Mouse (Mus musculus) limb, embryonic 12.5 days (tissue): ENCODE measurements around the gene Copb1. TPM values are rescaled to one million over a fixed set of nuclear protein-coding genes. Genes with fewer than 3 reads are reported as not detected.
A peak's percentile ranks its signal among the peaks of the same experiment; 100 is the strongest.

Experiments used
- ATAC-seq: fragments of 200-750 bp; cut with Nextera tagmentation; 2 replicates; pipeline ENCODE4 v1.8.0; 2017; ENCODE audit warnings: low read depth, moderate TSS enrichment; ENCODE audit not compliant: insufficient number of reproducible peaks, insufficient read depth, low FRiP score, low TSS enrichment
- H3K27ac ChIP-seq: fragments of 300-500 bp; sonication (generic); 2 replicates; pipeline ENCODE4 v1.5.1; 2016; ENCODE audit warnings: mild to moderate bottlenecking, moderate library complexity
- H3K27me3 ChIP-seq: fragments of 300-500 bp; sonication (generic); 2 replicates; pipeline ENCODE4 v1.6.1; 2016; ENCODE audit warnings: mild to moderate bottlenecking, moderate library complexity
- H3K36me3 ChIP-seq: fragments of 300-500 bp; sonication (generic); 2 replicates; pipeline ENCODE4 v1.6.1; 2016; ENCODE audit warnings: mild to moderate bottlenecking, moderate library complexity
- H3K4me1 ChIP-seq: fragments of 300-500 bp; sonication (generic); replicated peaks from 2 replicates; pipeline ENCODE4 v1.6.1; 2016
- H3K4me2 ChIP-seq: fragments of 300-500 bp; sonication (generic); 2 replicates; pipeline ENCODE4 v1.6.1; 2016; ENCODE audit warnings: mild to moderate bottlenecking, moderate library complexity
- H3K4me3 ChIP-seq: fragments of 300-500 bp; sonication (generic); replicated peaks from 2 replicates; pipeline ENCODE4 v1.5.1; 2016; ENCODE audit warnings: mild to moderate bottlenecking
- H3K9ac ChIP-seq: fragments of 300-500 bp; sonication (generic); replicated peaks from 2 replicates; pipeline ENCODE4 v1.6.1; 2016; ENCODE audit warnings: mild to moderate bottlenecking, moderate library complexity
- H3K9me3 ChIP-seq: fragments of 300-500 bp; sonication (generic); 2 replicates; pipeline ENCODE4 v1.6.1; 2016; ENCODE audit warnings: mild to moderate bottlenecking, moderate library complexity
- whole genome bisulfite sequencing: fragments of 180-500 bp; shearing (Covaris S2); methylation state at CpG from one replicate; pipeline ENCODE4 v1.1.7; 2016; 5-methylcytosine and 5-hydroxymethylcytosine counted together
- polyA plus RNA-seq: library from polyadenylated mRNA; unstranded; fragments of >200 nt; fragmentation: Nextera tagmentation; extraction: Ambion mirVana; gene quantifications from 2 replicates; pipeline ENCODE4 v1.2.1, GENCODE M21; 2016

The Copb1 gene
- polyA plus RNA-seq, 1 experiment from 2014 or later = 120 TPM

DNA sequence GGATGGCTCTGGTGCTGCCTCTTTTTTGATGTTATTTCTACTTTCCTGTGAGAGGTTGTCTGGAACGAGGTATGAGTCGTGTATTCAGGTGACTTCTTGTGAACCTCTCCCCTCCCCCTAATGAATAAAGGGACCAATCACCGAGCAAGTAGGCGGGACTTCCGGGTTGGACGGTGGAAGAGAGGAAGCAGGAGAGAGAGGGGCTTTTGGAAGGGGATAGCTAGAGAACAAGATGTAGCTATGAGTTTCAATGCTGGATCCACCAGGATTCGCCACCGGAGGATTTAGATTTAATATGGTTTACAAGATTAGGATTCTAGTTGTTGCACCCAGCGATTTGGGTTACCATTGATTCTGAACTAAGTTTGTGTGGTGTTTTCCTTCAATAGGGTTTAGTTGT is 28.5 kb upstream of the Copb1 start:
- Histone ChIP-seq H3K4me1 (no peaks in the 10 kb centered on the region), H3K27me3 (no peaks in the 10 kb centered on the region), H3K4me3 (no peak overlapping the region), H3K9me3 (no peaks in the 10 kb centered on the region), H3K27ac (no peak overlapping the region), H3K36me3 (no peaks in the 10 kb centered on the region), H3K4me2 (no peak overlapping the region), H3K9ac (no peak overlapping the region)
- WGBS = 77% methylated on average over 9 of the region's 9 CpGs
- ATAC-seq = no peak

DNA sequence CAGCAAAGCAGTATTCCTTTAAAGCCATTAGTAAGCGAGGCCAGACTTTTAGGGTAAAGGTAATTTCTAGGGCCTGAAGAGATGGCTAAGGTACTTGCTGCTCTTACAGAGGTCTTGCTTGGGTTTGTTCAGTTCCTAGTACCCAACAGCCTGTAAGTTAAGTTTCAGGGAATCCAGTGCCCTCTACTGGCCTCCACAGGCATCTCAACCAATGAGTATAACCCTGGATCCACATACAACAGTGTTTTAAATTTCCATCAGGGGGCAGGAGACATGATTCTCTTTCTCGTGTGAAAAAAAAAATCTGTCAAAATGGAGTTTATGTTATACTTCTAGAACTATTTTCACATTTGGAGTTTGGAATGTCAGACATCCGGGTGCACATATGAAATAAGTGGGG is 27.2 kb upstream of the Copb1 start:
- Histone ChIP-seq H3K4me1 (0 out of 2 replicates have a peak, but pooled peaks cover 3% of the 10 kb centered on the region), H3K9ac (no peak overlapping the region)

DNA sequence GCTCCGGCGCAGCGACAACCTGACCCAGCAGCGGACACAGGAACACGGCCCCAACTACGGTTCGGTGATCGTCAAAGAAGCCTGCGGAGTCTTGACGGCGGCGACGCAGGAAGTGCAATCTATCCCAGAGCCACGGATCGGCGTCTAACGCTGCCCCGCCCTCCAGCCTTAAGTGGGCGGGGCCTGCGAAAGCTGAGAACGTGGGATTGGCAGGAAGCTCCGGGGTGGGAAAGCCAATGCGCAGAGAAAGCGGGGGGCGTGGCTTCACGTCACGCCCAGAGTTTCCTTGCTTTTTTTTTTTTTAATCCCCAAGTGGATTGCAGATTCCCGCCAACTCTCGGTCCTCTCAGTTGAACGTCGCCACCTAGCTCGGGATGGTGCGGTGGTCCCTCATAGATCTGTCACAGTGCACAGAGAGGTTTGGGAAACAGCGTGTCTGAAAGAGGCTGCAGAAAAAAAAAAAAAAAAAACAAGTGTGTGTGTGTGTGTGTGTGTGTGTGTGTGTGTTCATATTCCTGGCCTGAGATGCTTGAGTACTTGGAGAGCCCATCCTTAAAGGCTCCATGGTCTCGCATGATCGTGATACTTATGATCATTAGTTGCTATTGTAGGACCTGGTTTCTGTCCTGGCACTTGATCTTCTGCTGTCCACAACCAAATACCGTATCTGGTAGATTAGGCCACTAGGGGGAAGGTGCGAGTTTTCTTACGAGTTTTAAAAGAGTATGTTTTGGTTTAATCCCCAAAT is 21.7 kb upstream of the Copb1 start, which contains the start of gene Psma1:
Gene Psma1 (minus strand): TSS at position 114 of the 748 bp plus-strand sequence.
- Histone ChIP-seq H3K4me2 (peak within 1 kb of the TSS; percentile 84), H3K9me3 (no peaks in the 10 kb centered on the region), H3K27ac (peak within 1 kb of the TSS; percentile 64; the same call in 1 of the 2 replicates), H3K4me3 (peak within 1 kb of the TSS; percentile 88), H3K27me3 (no peaks in the 10 kb centered on the region), H3K36me3 (peaks cover 31% of the 10 kb centered on the region), H3K4me1 (peaks cover 7% of the 10 kb centered on the region), H3K9ac (peak within 1 kb of the TSS; percentile 90)
- peak; percentile 90 for ATAC-seq
- WGBS = under 1% methylated on average over 39 of the region's 39 CpGs

More for the DNA sequence above, 27.2 kb upstream of the Copb1 start:
- Histone ChIP-seq H3K27me3 (no peaks in the 10 kb centered on the region), H3K9me3 (no peaks in the 10 kb centered on the region), H3K36me3 (no peaks in the 10 kb centered on the region), H3K27ac (no peak overlapping the region), H3K4me2 (no peak overlapping the region), H3K4me3 (no peak overlapping the region)
- ATAC-seq = no peak
- WGBS = 59% methylated on average over 3 of the region's 3 CpGs

DNA sequence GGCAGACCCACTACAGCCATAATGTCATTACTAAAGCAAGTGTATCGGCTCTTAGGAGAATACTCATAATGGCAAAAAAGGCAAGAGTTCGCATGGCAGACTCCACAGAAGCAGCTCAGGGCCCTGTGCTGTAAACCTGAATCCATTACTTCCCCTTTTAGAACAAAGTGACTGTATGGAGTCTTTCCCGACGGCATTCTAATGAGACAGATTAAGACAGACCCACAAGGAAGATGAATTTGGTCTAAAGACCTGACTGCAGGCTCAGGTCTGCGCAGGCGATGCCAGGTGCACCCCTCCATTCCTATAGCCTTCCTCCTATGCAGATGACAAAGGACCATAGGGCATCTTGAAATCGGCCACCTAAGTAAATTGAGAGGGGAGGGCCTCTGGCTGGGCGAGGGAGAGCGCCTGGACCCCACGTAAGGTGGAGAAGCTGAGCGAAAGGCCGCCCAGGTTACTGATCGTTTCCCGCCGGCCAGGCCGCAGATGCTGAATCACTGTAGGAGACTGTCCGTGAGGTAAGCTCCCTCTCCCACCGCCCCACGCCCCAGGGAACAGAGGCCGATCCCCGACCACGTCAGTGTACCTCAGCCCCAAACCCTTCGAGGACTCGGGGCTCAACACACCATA is 21.0 kb upstream of the Copb1 start:
- peak overlapping the region; percentile 64; the same call in 1 of the 2 replicates for H3K27ac ChIP-seq
- H3K36me3 ChIP-seq = peaks cover 38% of the 10 kb centered on the region
- H3K9ac ChIP-seq = peak overlapping the region; percentile 90
- no peak; the same call in 1 of the 2 replicates for ATAC-seq
- H3K4me1 ChIP-seq = peaks cover 7% of the 10 kb centered on the region
- peak overlapping the region; percentile 88 for H3K4me3 ChIP-seq
- WGBS = 2% methylated on average over 24 of the region's 24 CpGs
- no peaks in the 10 kb centered on the region for H3K27me3 ChIP-seq
- H3K4me2 ChIP-seq = peak overlapping the region; percentile 84
- H3K9me3 ChIP-seq = no peaks in the 10 kb centered on the region

DNA sequence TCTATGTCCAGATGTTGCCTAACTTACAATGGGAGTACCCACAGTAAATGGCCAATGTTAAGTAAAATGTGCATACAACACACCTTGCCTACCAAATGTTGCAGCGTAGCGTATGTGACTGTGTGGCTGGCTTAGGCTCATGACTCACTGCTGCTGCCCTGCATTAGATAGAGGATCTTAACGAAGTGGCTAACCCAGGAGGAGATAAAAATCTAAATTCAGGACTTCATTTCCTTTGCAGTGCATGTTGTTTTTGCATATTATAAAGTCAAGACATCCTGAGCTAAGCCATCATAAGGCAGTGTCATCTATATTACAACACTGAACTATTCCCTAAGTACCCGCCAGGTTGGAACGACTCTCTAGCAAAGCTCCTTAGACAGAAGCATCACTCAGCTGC is 13.9 kb upstream of the Copb1 start:
- ATAC-seq = no peak
- peaks cover 92% of the 10 kb centered on the region for H3K36me3 ChIP-seq

DNA sequence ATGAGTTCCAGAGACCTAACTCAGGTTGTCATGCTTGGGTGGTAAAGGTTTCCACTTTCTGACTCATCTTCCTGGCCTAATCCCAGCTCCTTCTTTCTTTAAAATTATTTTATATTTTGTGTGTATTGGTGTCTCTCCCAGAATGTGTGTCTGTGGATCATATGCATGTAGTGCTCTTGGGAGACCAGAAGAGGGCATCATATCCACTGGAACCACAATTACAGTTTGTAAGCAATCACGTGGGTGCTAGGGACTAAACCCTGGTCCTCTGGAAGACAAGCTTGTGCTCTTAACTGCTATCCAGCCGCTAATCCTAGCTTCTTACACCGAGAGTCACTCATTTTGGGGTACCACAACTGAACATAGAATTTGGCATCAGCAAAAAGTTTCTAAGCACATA is 2.8 kb downstream of the Copb1 start:
- Histone ChIP-seq H3K9me3 (peaks cover 6% of the 10 kb centered on the region; the same call in 1 of the 2 replicates), H3K27ac (no peak overlapping the region), H3K36me3 (peaks cover 48% of the 10 kb centered on the region), H3K4me2 (no peak overlapping the region), H3K9ac (no peak overlapping the region), H3K4me3 (no peak overlapping the region), H3K27me3 (no peaks in the 10 kb centered on the region), H3K4me1 (no peaks in the 10 kb centered on the region; the same call in 1 of the 2 replicates)
- ATAC-seq = no peak
- 96% methylated on average over 3 of the region's 3 CpGs for WGBS

More for the DNA sequence above, 13.9 kb upstream of the Copb1 start:
- Histone ChIP-seq H3K4me2 (no peak overlapping the region), H3K27ac (no peak overlapping the region), H3K4me3 (no peak overlapping the region), H3K4me1 (no peaks in the 10 kb centered on the region), H3K9ac (no peak overlapping the region), H3K9me3 (peaks cover 5% of the 10 kb centered on the region), H3K27me3 (no peaks in the 10 kb centered on the region)
- 97% methylated on average over 5 of the region's 5 CpGs for whole genome bisulfite sequencing

DNA sequence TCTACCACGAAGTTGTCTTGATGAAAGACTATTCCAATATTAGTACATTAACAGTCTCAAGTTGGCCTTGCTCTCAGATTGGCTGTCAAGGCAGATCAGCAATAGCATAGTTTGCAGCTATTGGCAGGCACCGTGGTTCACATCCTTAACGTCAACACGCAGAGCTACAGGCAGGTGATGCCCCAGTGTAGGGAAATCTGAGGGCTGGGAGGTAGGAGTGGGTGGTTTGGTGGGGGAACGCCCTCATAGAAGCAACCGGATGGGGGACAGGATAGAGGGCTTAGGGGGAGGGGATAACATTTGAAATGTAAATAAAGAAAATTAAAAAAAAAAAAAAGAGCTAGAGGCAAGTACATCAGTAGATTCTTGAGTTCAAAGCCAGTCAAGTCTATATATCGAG is 20.5 kb downstream of the Copb1 start:
- Histone ChIP-seq H3K9me3 (no peaks in the 10 kb centered on the region), H3K9ac (no peak overlapping the region), H3K27ac (no peak overlapping the region), H3K27me3 (no peaks in the 10 kb centered on the region), H3K4me3 (no peak overlapping the region), H3K4me1 (no peaks in the 10 kb centered on the region), H3K36me3 (peaks cover 77% of the 10 kb centered on the region), H3K4me2 (no peak overlapping the region)
- 89% methylated on average over 7 of the region's 7 CpGs for WGBS
- no peak for ATAC-seq

DNA sequence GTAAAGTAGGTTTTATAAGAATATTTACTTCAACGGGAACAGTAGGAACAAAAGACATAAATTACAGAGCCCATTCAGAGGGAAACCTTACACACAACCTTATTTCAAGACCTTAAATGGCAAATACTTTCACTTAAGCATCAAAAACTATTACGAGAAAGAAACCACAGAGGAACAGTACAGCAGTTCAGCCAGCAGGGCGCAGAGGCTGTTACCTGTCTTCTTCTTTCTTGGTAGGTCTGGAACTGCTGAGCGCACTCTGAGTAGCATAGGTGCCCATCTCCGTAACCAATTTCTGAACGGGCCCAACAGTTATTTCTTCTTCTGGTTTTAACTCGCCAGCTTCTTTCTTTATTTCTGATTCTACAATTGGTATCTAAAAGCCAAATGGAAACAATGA is 21.5 kb downstream of the Copb1 start:
- Histone ChIP-seq H3K4me1 (no peaks in the 10 kb centered on the region), H3K9ac (no peak overlapping the region), H3K27me3 (no peaks in the 10 kb centered on the region), H3K9me3 (no peaks in the 10 kb centered on the region), H3K27ac (no peak overlapping the region), H3K4me2 (no peak overlapping the region), H3K36me3 (peaks cover 77% of the 10 kb centered on the region), H3K4me3 (no peak overlapping the region)
- WGBS = 94% methylated on average over 7 of the region's 7 CpGs
- ATAC-seq = no peak

DNA sequence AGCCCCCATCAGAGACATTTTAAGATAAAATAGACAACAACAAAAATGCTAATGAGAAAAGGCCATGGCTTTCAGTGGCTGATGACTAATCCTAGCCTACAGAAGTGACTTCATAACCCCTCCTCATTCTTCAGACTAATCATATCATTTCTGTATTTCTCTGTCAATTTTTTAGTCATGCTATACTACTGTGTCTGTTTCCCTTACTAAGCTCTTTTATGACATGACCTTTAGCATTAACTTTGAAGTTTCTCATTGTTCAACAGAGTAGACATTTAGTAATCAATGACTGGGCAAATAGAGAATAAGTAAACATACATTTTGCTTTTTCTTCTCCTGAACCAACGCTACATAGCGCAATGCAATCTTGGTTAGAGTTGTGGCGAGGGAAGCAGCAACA is 22.7 kb downstream of the Copb1 start:
- H3K27ac ChIP-seq = no peak overlapping the region

DNA sequence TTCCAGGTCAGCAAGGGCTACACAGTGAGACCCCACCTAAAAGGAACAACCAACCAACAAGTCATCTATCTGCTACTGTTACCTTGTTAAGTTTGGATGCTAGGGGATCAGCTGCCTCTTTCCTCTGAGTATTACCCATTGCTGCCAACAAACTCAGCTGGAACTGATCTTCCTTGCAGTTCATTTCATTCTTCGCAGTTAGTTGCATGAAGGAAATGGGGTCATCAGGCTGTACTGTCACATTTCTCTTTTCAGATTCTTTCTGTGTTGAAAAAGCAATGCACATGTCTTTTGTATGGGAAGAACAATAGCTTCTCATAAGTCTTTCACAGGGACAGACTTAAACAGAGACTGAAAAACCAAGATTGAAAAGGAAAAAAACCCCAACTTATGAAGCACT is 28.0 kb downstream of the Copb1 start:
- H3K4me2 ChIP-seq = no peak overlapping the region
- 96% methylated on average over 1 of the region's 1 CpGs for WGBS
- no peak overlapping the region for H3K9ac ChIP-seq
- H3K36me3 ChIP-seq = peaks cover 64% of the 10 kb centered on the region
- H3K27ac ChIP-seq = no peak overlapping the region
- no peaks in the 10 kb centered on the region for H3K9me3 ChIP-seq
- H3K4me3 ChIP-seq = no peak overlapping the region
- no peak for ATAC-seq
- no peaks in the 10 kb centered on the region for H3K4me1 ChIP-seq
- no peaks in the 10 kb centered on the region for H3K27me3 ChIP-seq

More for the DNA sequence above, 22.7 kb downstream of the Copb1 start:
- no peak overlapping the region for H3K9ac ChIP-seq
- no peak for ATAC-seq
- H3K36me3 ChIP-seq = peaks cover 76% of the 10 kb centered on the region
- H3K9me3 ChIP-seq = no peaks in the 10 kb centered on the region
- H3K4me1 ChIP-seq = no peaks in the 10 kb centered on the region
- H3K4me3 ChIP-seq = no peak overlapping the region
- H3K27me3 ChIP-seq = no peaks in the 10 kb centered on the region
- H3K4me2 ChIP-seq = no peak overlapping the region
- WGBS = 88% methylated on average over 3 of the region's 3 CpGs

DNA sequence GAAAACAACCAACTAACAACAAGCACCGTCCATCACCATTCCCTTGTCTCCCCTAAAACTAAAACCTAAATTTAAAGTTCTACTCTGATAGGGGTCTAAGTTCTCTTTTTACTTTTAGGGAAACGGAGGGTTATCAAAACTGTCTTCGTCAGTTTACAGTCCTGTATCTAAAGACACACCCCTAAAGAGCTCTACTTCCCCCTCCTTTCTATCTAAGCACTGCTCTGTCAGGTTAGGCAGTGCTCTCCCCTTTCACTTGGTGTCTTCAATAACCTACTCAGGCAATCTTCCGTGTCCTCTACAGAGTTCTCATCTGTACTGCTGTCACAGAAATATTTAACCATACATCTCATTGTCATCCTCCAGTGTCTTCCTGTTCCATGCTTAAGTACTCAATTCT is 34.1 kb downstream of the Copb1 start:
- no peak overlapping the region for H3K4me2 ChIP-seq
- no peaks in the 10 kb centered on the region for H3K9me3 ChIP-seq
- H3K27me3 ChIP-seq = no peaks in the 10 kb centered on the region
- peaks cover 63% of the 10 kb centered on the region for H3K36me3 ChIP-seq
- H3K9ac ChIP-seq = no peak overlapping the region
- no peak overlapping the region for H3K4me3 ChIP-seq
- H3K4me1 ChIP-seq = no peaks in the 10 kb centered on the region
- ATAC-seq = no peak
- 94% methylated on average over 4 of the region's 4 CpGs for WGBS
- H3K27ac ChIP-seq = no peak overlapping the region
